Mouse (Mus musculus) forebrain, embryonic 13.5 days (tissue): ENCODE measurements around the gene Arhgap31. TPM values are rescaled to one million over a fixed set of nuclear protein-coding genes. Genes with fewer than 3 reads are reported as not detected.

Experiments
- polyA plus RNA-seq: library from polyadenylated mRNA; unstranded; fragments of >200 nt; fragmentation: Nextera tagmentation; extraction: Ambion mirVana; gene quantifications from 2 replicates; pipeline ENCODE4 v1.2.1, GENCODE M21; 2015

Gene Arhgap31
- polyA plus RNA-seq, 1 experiment from 2014 or later, result 3.6 TPM

Other genes starting within 250 kb of the Arhgap31 start
- 39.9 and 41.9 TPM in 2 replicates for gene Timmdc1, start 190.6 kb downstream of the Arhgap31 start, polyA plus RNA-seq
- gene Poglut1, start 163.0 kb downstream of the Arhgap31 start, polyA plus RNA-seq, result 63.0 and 74.8 TPM in 2 replicates
- gene Tmem39a, start 154.6 kb downstream of the Arhgap31 start, polyA plus RNA-seq, result 42.9 and 57.3 TPM in 2 replicates
- gene B4galt4, start 29.0 kb upstream of the Arhgap31 start, polyA plus RNA-seq, result 17.9 and 22.8 TPM in 2 replicates
- gene Upk1b, start 87.1 kb upstream of the Arhgap31 start, polyA plus RNA-seq, result not detected in 2 replicates
- not detected in 2 replicates for gene 4930435E12Rik, start 115.5 kb upstream of the Arhgap31 start, polyA plus RNA-seq
- 3.6 and 4.6 TPM in 2 replicates for gene Igsf11, start 179.4 kb upstream of the Arhgap31 start, polyA plus RNA-seq